Mouse (Mus musculus) embryonic facial prominence, embryonic 12.5 days (tissue): Measurements from ENCODE around the gene Cpt1c. TPM values are rescaled to one million over a fixed set of nuclear protein-coding genes. Genes with fewer than 3 reads are reported as not detected.
"Not testable (repeated sequence)": the region's sequence is repeated elsewhere in the genome, so short reads cannot be mapped to it uniquely, and the experiment has no call there.

ENCODE experiments used
- ATAC-seq: fragments of 200-750 bp; cut with Nextera tagmentation; 2 replicates; pipeline ENCODE4 v1.8.0; 2017; ENCODE audit not compliant: insufficient number of reproducible peaks, insufficient read depth, low FRiP score, low TSS enrichment
- H3K27ac ChIP-seq: fragments of 300-500 bp; sonication (generic); 2 replicates; pipeline ENCODE4 v1.5.1; 2016; ENCODE audit warnings: mild to moderate bottlenecking
- H3K27me3 ChIP-seq: fragments of 300-500 bp; sonication (generic); 2 replicates; pipeline ENCODE4 v1.6.1; 2016; ENCODE audit warnings: mild to moderate bottlenecking, moderate library complexity
- H3K36me3 ChIP-seq: fragments of 300-500 bp; sonication (generic); 2 replicates; pipeline ENCODE4 v1.6.1; 2016; ENCODE audit warnings: mild to moderate bottlenecking
- H3K4me1 ChIP-seq: fragments of 300-500 bp; sonication (generic); 2 replicates; pipeline ENCODE4 v1.6.1; 2016
- H3K4me2 ChIP-seq: fragments of 300-500 bp; sonication (generic); replicated peaks from 2 replicates; pipeline ENCODE4 v1.6.1; 2016; ENCODE audit warnings: mild to moderate bottlenecking, moderate library complexity
- H3K4me3 ChIP-seq: fragments of 300-500 bp; sonication (generic); 2 replicates; pipeline ENCODE4 v1.5.1; 2016; ENCODE audit warnings: mild to moderate bottlenecking
- H3K9ac ChIP-seq: fragments of 300-500 bp; sonication (generic); 2 replicates; pipeline ENCODE4 v1.6.1; 2016; ENCODE audit warnings: mild to moderate bottlenecking, moderate library complexity
- H3K9me3 ChIP-seq: fragments of 300-500 bp; sonication (generic); 2 replicates; pipeline ENCODE4 v1.6.1; 2016; ENCODE audit warnings: mild to moderate bottlenecking, moderate library complexity
- WGBS: fragments of 180-500 bp; shearing (Covaris S2); methylation state at CpG from one replicate; pipeline ENCODE4 v1.1.7; 2016; 5-methylcytosine and 5-hydroxymethylcytosine counted together
- polyA plus RNA-seq: library from polyadenylated mRNA; unstranded; fragments of >200 nt; fragmentation: Nextera tagmentation; extraction: Ambion mirVana; gene quantifications from 2 replicates; pipeline ENCODE4 v1.2.1, GENCODE M21; 2016

Gene Cpt1c
- 32.9 and 35.6 TPM in 2 replicates for polyA plus RNA-seq

- no peaks in the 10 kb centered on the region for H3K9me3 ChIP-seq
- peak within 1 kb of the TSS; percentile 52 for H3K4me3 ChIP-seq
- peaks cover 21% of the 10 kb centered on the region for H3K4me1 ChIP-seq
- no peaks in the 10 kb centered on the region for H3K27me3 ChIP-seq
- H3K9ac ChIP-seq: peak within 1 kb of the TSS; percentile 57
- H3K4me2 ChIP-seq: peak within 1 kb of the TSS; percentile 77
- peak within 1 kb of the TSS; percentile 92 for H3K27ac ChIP-seq
- ATAC-seq: no peak
- WGBS: under 1% methylated on average over 22 of the region's 22 CpGs
- H3K36me3 ChIP-seq: peaks cover 44% of the 10 kb centered on the region
These were observed at the start of gene Cpt1c for GRCm38 (mm10) chr7:44974383-44975116. Cpt1c (minus strand) TSS chr7:44974851.

GRCm38 (mm10) chr7:45023711-45024110 is 49.1 kb upstream of the Cpt1c start:
- not testable (repeated sequence) for H3K4me2 ChIP-seq, H3K9ac ChIP-seq, H3K9me3 ChIP-seq, H3K27me3 ChIP-seq, H3K4me3 ChIP-seq, H3K4me1 ChIP-seq, ATAC-seq, H3K27ac ChIP-seq
- peaks cover 23% of the 10 kb centered on the region for H3K36me3 ChIP-seq
- 84% methylated on average over 5 of the region's 5 CpGs for WGBS

GRCm38 (mm10) chr7:45020225-45020624 is 45.6 kb upstream of the Cpt1c start:
- Histone ChIP-seq H3K27me3 (peaks cover 2% of the 10 kb centered on the region; the same call in 1 of the 2 replicates), H3K36me3 (no peaks in the 10 kb centered on the region), H3K9ac (no peak overlapping the region), H3K4me3 (no peak overlapping the region), H3K27ac (no peak overlapping the region), H3K9me3 (no peaks in the 10 kb centered on the region), H3K4me2 (no peak overlapping the region), H3K4me1 (peaks cover 13% of the 10 kb centered on the region)
- ATAC-seq: no peak
- WGBS: 72% methylated on average over 9 of the region's 9 CpGs

- Histone ChIP-seq H3K4me3 (no peak overlapping the region), H3K9me3 (no peaks in the 10 kb centered on the region), H3K4me2 (peak overlapping the region; percentile 71; the same call in 1 of the 2 replicates), H3K27ac (no peak overlapping the region), H3K27me3 (peaks cover 2% of the 10 kb centered on the region; the same call in 1 of the 2 replicates), H3K9ac (0 out of 2 replicates have a peak overlapping the region, but pooled peaks have one; percentile 15), H3K4me1 (peaks cover 22% of the 10 kb centered on the region), H3K36me3 (no peaks in the 10 kb centered on the region)
- 32% methylated on average over 8 of the region's 8 CpGs for WGBS
- ATAC-seq: no peak
These were observed 44.5 kb upstream of the Cpt1c start for GRCm38 (mm10) chr7:45019031-45019571.

- WGBS: under 1% methylated on average over 36 of the region's 36 CpGs
- ATAC-seq: peak; percentile 92
These were observed 42.8 kb upstream of the Cpt1c start, which contains the start of gene Rras for GRCm38 (mm10) chr7:45017242-45018061. Rras (plus strand) TSS chr7:45017961.

GRCm38 (mm10) chr7:45016761-45017160 is 42.1 kb upstream of the Cpt1c start:
- Histone ChIP-seq H3K4me2 (peak overlapping the region; percentile 71), H3K9me3 (no peaks in the 10 kb centered on the region), H3K36me3 (peaks cover 19% of the 10 kb centered on the region), H3K9ac (peak overlapping the region; percentile 20), H3K27ac (peak overlapping the region; percentile 93), H3K4me1 (peaks cover 22% of the 10 kb centered on the region), H3K4me3 (peak overlapping the region; percentile 92), H3K27me3 (peaks cover 2% of the 10 kb centered on the region; the same call in 1 of the 2 replicates)
- whole genome bisulfite sequencing: 4% methylated on average over 4 of the region's 4 CpGs
- ATAC-seq: no peak

More at GRCm38 (mm10) chr7:45017242-45018061, 42.8 kb upstream of the Cpt1c start, which contains the start of gene Rras:
- no peaks in the 10 kb centered on the region for H3K9me3 ChIP-seq
- peak within 1 kb of the TSS; percentile 93 for H3K27ac ChIP-seq
- H3K36me3 ChIP-seq: peaks cover 12% of the 10 kb centered on the region
- peak within 1 kb of the TSS; percentile 92 for H3K4me3 ChIP-seq
- H3K4me1 ChIP-seq: peaks cover 22% of the 10 kb centered on the region
- H3K4me2 ChIP-seq: peak within 1 kb of the TSS; percentile 71
- peak within 1 kb of the TSS; percentile 58 for H3K9ac ChIP-seq
- H3K27me3 ChIP-seq: peaks cover 2% of the 10 kb centered on the region; the same call in 1 of the 2 replicates

GRCm38 (mm10) chr7:45015957-45016612 is 41.4 kb upstream of the Cpt1c start, which contains the start of gene Scaf1:
Scaf1 (minus strand) TSS chr7:45016363.
- peak; percentile 86 for ATAC-seq
- peak within 1 kb of the TSS; percentile 74 for H3K4me2 ChIP-seq
- peak within 1 kb of the TSS; percentile 96 for H3K9ac ChIP-seq
- peak within 1 kb of the TSS; percentile 92 for H3K4me3 ChIP-seq
- WGBS: under 1% methylated on average over 69 of the region's 69 CpGs
- peaks cover 2% of the 10 kb centered on the region; the same call in 1 of the 2 replicates for H3K27me3 ChIP-seq
- peak within 1 kb of the TSS; percentile 93 for H3K27ac ChIP-seq
- no peaks in the 10 kb centered on the region for H3K9me3 ChIP-seq
- peaks cover 22% of the 10 kb centered on the region for H3K4me1 ChIP-seq
- H3K36me3 ChIP-seq: peaks cover 26% of the 10 kb centered on the region

GRCm38 (mm10) chr7:45015344-45015956 is 40.8 kb upstream of the Cpt1c start:
- Histone ChIP-seq H3K4me2 (peak overlapping the region; percentile 74), H3K27ac (peak overlapping the region; percentile 81), H3K9ac (peak overlapping the region; percentile 96), H3K27me3 (peaks cover under 1% of the 10 kb centered on the region; the same call in 1 of the 2 replicates), H3K36me3 (peaks cover 31% of the 10 kb centered on the region), H3K9me3 (no peaks in the 10 kb centered on the region), H3K4me1 (peaks cover 22% of the 10 kb centered on the region), H3K4me3 (peak overlapping the region; percentile 92)
- no peak; the same call in 1 of the 2 replicates for ATAC-seq
- WGBS: 2% methylated on average over 20 of the region's 20 CpGs

GRCm38 (mm10) chr7:45014096-45014451 is 39.4 kb upstream of the Cpt1c start:
- no peak for ATAC-seq
- no peak overlapping the region for H3K4me2 ChIP-seq
- no peaks in the 10 kb centered on the region for H3K27me3 ChIP-seq
- peaks cover 45% of the 10 kb centered on the region for H3K36me3 ChIP-seq
- H3K4me3 ChIP-seq: no peak overlapping the region
- H3K9me3 ChIP-seq: no peaks in the 10 kb centered on the region
- 92% methylated on average over 3 of the region's 3 CpGs for WGBS
- H3K9ac ChIP-seq: no peak overlapping the region
- H3K4me1 ChIP-seq: peaks cover 18% of the 10 kb centered on the region
- no peak overlapping the region for H3K27ac ChIP-seq

GRCm38 (mm10) chr7:45013366-45014095 is 38.9 kb upstream of the Cpt1c start:
- no peak overlapping the region for H3K4me2 ChIP-seq
- ATAC-seq: no peak
- no peak overlapping the region for H3K27ac ChIP-seq
- peaks cover 50% of the 10 kb centered on the region for H3K36me3 ChIP-seq
- no peak overlapping the region for H3K9ac ChIP-seq
- no peak overlapping the region for H3K4me3 ChIP-seq
- H3K9me3 ChIP-seq: no peaks in the 10 kb centered on the region
- peaks cover 14% of the 10 kb centered on the region for H3K4me1 ChIP-seq
- WGBS: 97% methylated on average over 16 of the region's 16 CpGs
- H3K27me3 ChIP-seq: no peaks in the 10 kb centered on the region
